ENCODE assay signal across 9 mouse cellular contexts in the genomic region with DNA sequence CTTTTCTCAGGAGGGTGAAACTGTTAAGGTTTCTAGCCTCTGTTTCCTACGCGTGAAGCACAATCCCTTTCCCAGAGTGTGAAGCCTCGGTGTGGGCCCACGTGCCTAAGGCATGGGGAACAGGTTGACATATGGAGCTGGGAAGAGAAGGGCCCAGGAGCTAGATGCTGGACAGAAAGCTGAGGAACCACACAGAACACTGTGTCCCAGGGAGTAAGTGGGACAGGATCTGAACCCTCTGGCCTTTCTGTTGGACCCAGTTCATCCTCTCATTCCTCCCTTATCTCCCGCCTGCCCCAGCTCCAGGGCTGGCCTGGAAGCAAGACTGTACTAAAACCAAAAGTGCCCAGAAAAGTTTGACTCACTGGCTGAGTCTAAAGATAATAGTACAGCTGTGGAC. TPM values are rescaled to one million over a fixed set of nuclear protein-coding genes. Genes with fewer than 3 reads are reported as not detected.
DNase-seq lines count a peak whose midpoint lies in the region; ATAC-seq lines count a peak whose summit lies in the region.
"Had no signal": no experiment of that assay in that cellular context is flagged by ENCODE, and none has a peak within 500 bp of the region (broad histone marks: within the 10 kb centered on the region; RNA-seq: fewer than 3 reads in every experiment).

No protein-coding gene starts in this region.

- peak overlapping the region; percentile 78 for H3K4me3 ChIP-seq in kidney, embryonic 16.5 days (ENCODE audit: low read length)
- peak overlapping the region; percentile 88 for H3K4me3 ChIP-seq in heart, embryonic 10.5 days
- H3K4me3 ChIP-seq in neural tube, embryonic 14.5 days (ENCODE audit: low read depth, low read length) = peak overlapping the region; percentile 71

- WGBS in kidney, embryonic 16.5 days = 39% methylated on average over 5 of the region's 5 CpGs
- WGBS in heart, embryonic 10.5 days = 11% methylated on average over 5 of the region's 5 CpGs
- 29% methylated on average over 5 of the region's 5 CpGs for WGBS in neural tube, embryonic 14.5 days

- no peak overlapping the region for H3K9ac ChIP-seq in kidney, embryonic 16.5 days (replicated peaks; ENCODE audit: low read length)
- no peak overlapping the region for H3K9ac ChIP-seq in neural tube, embryonic 14.5 days (replicated peaks; ENCODE audit: low read depth, low read length)

- H3K4me2 ChIP-seq in kidney, embryonic 16.5 days (replicated peaks; ENCODE audit: low read depth, low read length) = peak overlapping the region; percentile 99
- peak overlapping the region; percentile 99; the same call in 1 of the 2 replicates for H3K4me2 ChIP-seq in neural tube, embryonic 14.5 days (ENCODE audit: low read depth, low read length)

- H3K9me3 ChIP-seq in kidney, embryonic 16.5 days (ENCODE audit: low read length) = no peaks in the 10 kb centered on the region
- H3K9me3 ChIP-seq in heart, embryonic 10.5 days = no peaks in the 10 kb centered on the region
- no peaks in the 10 kb centered on the region for H3K9me3 ChIP-seq in neural tube, embryonic 14.5 days (ENCODE audit: control insufficient read depth, low read length)

- H3K27me3 ChIP-seq in kidney, embryonic 16.5 days (ENCODE audit: insufficient read depth, low read length) = peaks cover 6% of the 10 kb centered on the region; the same call in 1 of the 2 replicates
- H3K27me3 ChIP-seq in heart, embryonic 10.5 days (ENCODE audit: insufficient read depth, poor library complexity, severe bottlenecking) = peaks cover 97% of the 10 kb centered on the region
- peaks cover 3% of the 10 kb centered on the region; the same call in 1 of the 2 replicates for H3K27me3 ChIP-seq in neural tube, embryonic 14.5 days (ENCODE audit: control insufficient read depth, insufficient read depth, low read length)

- no peaks in the 10 kb centered on the region for H3K36me3 ChIP-seq in kidney, embryonic 16.5 days (ENCODE audit: insufficient read depth, low read length)
- H3K36me3 ChIP-seq in heart, embryonic 10.5 days = no peaks in the 10 kb centered on the region
- no peaks in the 10 kb centered on the region for H3K36me3 ChIP-seq in neural tube, embryonic 14.5 days (ENCODE audit: control insufficient read depth, insufficient read depth, low read length)

- no peak for ATAC-seq in kidney, embryonic 16.5 days (ENCODE audit: low FRiP score, low TSS enrichment)
- no peak for ATAC-seq in neural tube, embryonic 14.5 days (ENCODE audit: low read depth)
- ATAC-seq: CD4-positive, CD25-positive, alpha-beta regulatory T cell, adult 4 months had no signal

- H3K4me1 ChIP-seq in kidney, embryonic 16.5 days (ENCODE audit: insufficient read depth, low read length) = peaks cover 43% of the 10 kb centered on the region
- H3K4me1 ChIP-seq in heart, embryonic 10.5 days = peaks cover 28% of the 10 kb centered on the region
- peaks cover 7% of the 10 kb centered on the region for H3K4me1 ChIP-seq in neural tube, embryonic 14.5 days (ENCODE audit: control insufficient read depth, insufficient read depth, low read length)

- DNase-seq in kidney, adult 8-10 months = no peak
- DNase-seq in heart, embryonic 10.5 days (ENCODE audit: low spot score) = no peak
- DNase-seq in kidney, postnatal 36 days = peak; percentile 33 to 34
- no peak for DNase-seq in Muller cell, postnatal 12 days (ENCODE audit: inconsistent ontology term)
- DNase-seq in frontal cortex, postnatal 25 days (ENCODE audit: low spot score in 2 of 2) = no peak
- DNase-seq in embryo, embryonic 10 days (ENCODE audit: low spot score) = no peak

- no peak overlapping the region for H3K27ac ChIP-seq in kidney, embryonic 16.5 days (ENCODE audit: low read length)
- H3K27ac ChIP-seq in heart, embryonic 10.5 days = no peak overlapping the region
- H3K27ac ChIP-seq in neural tube, embryonic 14.5 days (ENCODE audit: low read depth, low read length) = no peak overlapping the region

RNA-seq across cellular contexts. Expression of a gene that starts 1.3 kb away (rescaled TPM):
- 8.6 and 9.7 TPM in 2 replicates for polyA plus RNA-seq in kidney, embryonic 16.5 days (2015; fragmentation: Nextera tagmentation; extraction: Ambion mirVana)
- 1.1 and 1.9 TPM in 2 replicates for polyA plus RNA-seq in heart, embryonic 10.5 days (2016; fragmentation: Nextera tagmentation; extraction: Ambion mirVana)
- 0.66 and 3.4 TPM in 2 replicates for polyA plus RNA-seq in neural tube, embryonic 14.5 days (2014; fragmentation: Nextera tagmentation; extraction: Ambion mirVana)

RNA-seq across cellular contexts. Expression of a gene that starts 43.3 kb away (rescaled TPM):
- polyA plus RNA-seq in kidney, embryonic 16.5 days (2015; fragmentation: Nextera tagmentation; extraction: Ambion mirVana) = 19.0 and 23.2 TPM in 2 replicates
- 12.2 and 15.3 TPM in 2 replicates for polyA plus RNA-seq in heart, embryonic 10.5 days (2016; fragmentation: Nextera tagmentation; extraction: Ambion mirVana)
- polyA plus RNA-seq in neural tube, embryonic 14.5 days (2014; fragmentation: Nextera tagmentation; extraction: Ambion mirVana) = 13.8 and 16.2 TPM in 2 replicates

RNA-seq across cellular contexts. Expression of a gene that starts 53.8 kb away (rescaled TPM):
- 77.9 and 83.0 TPM in 2 replicates for polyA plus RNA-seq in kidney, embryonic 16.5 days (2015; fragmentation: Nextera tagmentation; extraction: Ambion mirVana)
- 58.3 and 81.0 TPM in 2 replicates for polyA plus RNA-seq in heart, embryonic 10.5 days (2016; fragmentation: Nextera tagmentation; extraction: Ambion mirVana)
- polyA plus RNA-seq in neural tube, embryonic 14.5 days (2014; fragmentation: Nextera tagmentation; extraction: Ambion mirVana) = 39.8 and 40.3 TPM in 2 replicates

Comparison
In these comparisons a context has a peak if more than half of its experiments do, and no peak if none do; other contexts are left out.
1. DNase-seq: peak in kidney, postnatal 36 days (2 of 2); none in kidney, adult 8-10 months (0 of 2), heart, embryonic 10.5 days (single experiment), Muller cell, postnatal 12 days (single experiment), frontal cortex, postnatal 25 days (0 of 2) and embryo, embryonic 10 days (single experiment).
2. Peak in every context shown above with its lines, with median percentiles within 50 percentile points of each other: H3K4me3 ChIP-seq.